Mouse (Mus musculus) urinary bladder, postnatal 4 days (tissue): ENCODE results near the gene Dagla.

Experiments
- DNase-seq, 2 experiments: peaks; one replicate each; pipeline ENCODE4 v3.0.0; 2021 to 2022; ENCODE audit warnings: low spot score in 2 of 2

The Dagla gene

DNA sequence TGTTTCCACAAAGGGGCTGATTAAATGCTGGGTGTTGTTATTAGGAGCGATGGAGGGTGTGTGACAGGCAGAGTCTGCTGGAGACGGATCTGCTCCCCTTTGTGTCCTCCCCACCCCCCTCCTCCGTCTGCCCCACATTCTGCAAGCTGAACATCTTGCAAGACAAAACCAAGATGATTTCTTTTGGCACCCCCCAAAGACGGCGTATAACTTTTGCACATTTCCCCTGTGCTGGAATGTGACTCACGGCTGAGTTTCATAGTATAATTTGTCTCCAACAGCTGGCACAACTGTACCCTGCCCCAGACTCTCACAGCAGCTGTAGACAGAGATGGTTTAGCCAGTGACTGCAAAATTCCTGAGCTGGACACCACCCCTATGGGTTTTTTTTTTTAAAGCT is 3.3 kb upstream of the Dagla start:
- no peak for DNase-seq

DNA sequence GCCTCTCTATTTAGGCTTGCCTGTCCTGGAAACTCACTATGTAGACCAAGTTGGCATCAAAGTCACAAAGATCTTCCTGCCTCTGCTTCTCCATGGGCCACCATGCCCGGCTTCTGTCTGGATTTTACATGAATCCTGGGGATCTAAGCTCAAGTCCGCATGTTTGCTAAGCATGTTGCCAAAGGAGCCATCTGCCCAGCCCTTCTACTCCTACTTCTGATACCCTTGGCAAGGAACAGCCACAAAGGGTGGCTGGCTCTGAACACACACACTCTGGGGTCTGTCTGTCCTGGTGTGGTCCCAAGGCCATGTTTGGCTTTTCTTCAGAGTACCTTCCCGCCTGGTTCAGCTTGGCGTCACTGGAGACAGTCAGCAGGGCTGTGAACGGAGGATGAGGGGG is 2.7 kb upstream of the Dagla start:
- no peak for DNase-seq

DNA sequence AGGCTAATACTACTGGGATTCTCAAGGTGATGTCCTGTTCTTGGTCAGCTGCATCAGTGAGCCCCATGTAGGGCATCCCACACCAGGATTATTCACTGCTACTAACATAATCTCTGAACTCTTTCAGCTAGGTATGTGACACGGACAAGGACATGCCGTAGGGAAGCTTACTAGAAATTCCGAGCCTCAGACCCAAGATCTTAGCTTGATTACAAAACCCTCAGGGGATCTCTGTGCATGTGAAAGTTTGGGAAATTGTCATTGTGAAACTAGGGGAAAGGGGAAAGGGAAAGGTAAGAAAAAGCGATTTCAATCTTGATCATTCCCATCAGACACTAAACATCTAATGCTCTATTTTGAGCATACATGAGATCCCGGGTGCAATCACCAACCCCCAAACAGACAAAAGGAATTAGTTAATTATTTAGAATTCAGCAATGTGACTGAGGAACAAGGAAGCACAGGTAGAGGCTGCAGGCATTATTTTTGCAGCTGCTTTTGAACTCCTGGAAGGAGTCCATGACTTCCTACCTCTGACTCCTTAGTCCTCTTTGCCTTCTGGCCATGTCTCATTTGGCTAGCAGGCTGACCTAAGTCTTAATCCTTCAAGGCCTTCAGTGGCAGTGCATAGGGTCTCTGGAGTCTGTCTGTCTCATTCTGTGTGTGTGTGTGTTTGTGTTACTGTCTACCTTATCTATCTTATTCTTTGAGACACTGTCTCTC is 2.0 kb upstream of the Dagla start:
- no peak for DNase-seq

DNA sequence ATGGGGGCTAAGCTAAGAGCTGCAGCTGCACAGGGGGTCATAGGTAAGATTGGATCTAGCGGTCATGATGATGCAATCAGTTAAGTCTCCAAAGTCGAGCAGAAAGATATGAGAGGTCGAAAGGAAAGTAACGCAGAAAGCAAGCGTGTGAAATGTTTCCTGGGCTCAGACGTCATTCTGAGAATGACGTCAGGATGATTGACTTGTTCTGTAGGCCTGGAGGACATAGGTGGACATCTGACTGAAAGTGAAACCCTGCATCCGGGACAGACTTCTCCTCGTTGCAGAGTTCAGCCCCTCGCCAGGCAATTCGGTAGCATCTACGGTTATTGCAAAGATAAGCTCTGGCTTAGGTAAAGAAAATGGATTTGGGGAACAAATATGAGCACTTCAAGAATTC is 963 bp upstream of the Dagla start:
- DNase-seq, result no peak

DNA sequence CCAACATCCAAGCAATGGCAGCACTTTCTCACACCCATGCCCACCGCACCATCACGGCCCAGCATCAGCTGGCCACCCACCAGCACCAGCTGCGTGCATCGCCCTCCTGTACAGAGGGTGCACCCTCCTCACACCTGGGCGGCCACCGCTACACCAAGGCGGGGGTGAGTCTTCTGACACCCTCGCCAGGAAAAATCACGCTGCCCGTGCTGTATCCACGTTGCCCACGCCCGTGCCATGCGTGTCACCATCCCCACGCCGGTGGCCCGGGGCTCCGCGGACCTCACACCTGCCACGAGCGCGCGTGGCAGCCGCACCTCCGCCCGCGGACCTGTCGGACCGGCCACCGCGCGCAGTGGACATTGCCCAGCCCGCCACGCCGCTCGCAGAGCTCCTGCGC is 282 bp downstream of the Dagla start:
- DNase-seq, result no peak

DNA sequence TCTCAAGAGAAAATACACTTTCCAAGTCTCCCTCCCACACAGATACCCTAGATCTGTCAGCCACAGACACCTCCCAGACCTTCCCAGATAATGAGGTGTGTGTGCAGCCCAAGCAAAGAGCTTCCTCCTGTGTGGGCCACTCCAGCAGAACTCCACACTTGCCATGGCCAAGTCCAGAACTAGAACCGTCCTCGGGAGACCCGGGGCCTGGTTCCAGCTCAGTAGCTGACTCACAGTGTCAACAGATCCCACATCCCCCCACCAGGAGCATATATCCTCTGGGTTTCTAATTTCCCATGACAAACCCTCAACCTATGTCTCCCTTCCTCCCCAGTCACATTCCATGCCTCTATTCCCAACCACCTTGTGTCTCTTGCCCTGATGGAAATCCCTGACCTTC is 1.8 kb downstream of the Dagla start:
- no peak for DNase-seq

DNA sequence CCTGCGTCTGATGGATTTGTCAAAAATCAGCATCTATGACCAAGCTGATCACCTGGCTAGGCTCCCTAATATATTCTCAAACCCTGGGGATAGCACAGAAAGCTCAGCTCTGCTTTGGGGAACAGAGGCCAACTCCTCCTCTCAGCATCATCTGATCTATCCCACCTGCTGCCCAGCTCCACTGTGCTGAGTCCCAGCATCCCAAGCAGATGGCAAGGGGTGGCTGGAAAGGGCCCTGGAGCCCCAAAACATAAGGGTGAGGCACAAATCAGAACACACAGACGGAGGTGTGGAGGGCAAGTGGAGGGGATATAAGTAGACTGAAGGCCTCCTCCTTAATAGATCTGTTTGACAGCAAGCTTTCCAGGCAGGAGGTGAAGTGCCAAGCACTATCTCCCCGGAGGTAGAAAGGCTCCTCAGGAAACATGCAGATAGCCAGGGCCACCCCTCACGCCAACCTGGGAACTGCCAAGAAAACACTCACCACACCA is 2.8 kb downstream of the Dagla start:
- DNase-seq, result no peak

DNA sequence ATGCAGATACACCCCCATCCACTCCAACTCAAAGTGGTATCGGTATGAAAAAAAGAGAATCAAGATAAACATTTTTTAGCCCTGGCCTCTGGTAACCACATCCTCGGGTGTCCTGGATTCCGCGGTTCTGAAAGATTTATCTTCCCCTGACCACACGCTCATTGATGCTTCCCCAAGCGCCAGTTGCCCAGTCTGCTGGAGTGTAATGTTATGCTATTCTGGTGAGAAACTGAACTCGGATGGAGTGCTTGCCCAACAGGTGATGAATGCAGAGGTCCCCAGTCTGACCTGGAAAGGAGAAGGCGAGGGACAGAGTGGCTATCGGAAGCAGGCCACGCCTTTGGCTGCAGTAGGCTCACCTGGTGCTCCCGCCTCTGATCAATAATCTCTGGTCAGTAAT is 3.4 kb downstream of the Dagla start:
- no peak for DNase-seq

DNA sequence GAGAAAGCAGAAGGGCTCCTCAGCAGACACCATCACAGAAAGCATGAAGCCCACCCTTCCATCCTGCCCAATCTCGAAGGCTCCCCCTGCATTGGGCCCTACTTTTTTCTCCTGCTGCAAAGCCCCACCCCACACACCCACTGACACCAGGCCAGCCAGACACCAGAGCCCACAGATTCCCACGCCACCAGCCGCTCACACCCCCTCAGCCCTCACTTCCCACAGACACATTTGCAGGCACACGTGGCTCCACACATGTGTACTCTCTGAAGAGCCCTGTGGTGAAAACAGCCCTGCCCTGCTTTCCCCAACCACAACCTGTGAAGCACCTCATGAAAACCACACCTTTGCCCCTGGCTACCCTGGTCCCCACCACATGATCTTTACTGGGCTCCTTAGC is 3.9 kb downstream of the Dagla start:
- no peak for DNase-seq

DNA sequence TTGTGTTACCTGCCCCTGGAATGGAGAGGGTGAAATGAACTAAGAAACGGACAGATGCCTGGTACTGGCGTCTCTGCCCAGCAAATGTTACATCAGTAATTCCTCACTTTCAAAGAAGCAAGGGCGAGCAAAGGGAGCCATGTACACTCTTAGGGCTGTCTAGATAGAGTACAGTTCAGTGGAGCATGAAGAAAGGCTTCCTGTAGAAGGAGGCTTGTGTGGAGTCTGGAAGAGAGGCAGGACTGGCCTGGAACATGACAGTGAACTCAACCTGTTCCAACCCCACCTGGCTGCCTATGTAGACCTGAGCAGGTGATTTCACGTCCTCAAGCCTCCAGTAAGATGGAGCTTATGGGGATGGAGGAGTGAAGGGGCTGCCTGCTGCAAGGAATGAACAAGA is 6.4 kb downstream of the Dagla start:
- DNase-seq, result no peak

DNA sequence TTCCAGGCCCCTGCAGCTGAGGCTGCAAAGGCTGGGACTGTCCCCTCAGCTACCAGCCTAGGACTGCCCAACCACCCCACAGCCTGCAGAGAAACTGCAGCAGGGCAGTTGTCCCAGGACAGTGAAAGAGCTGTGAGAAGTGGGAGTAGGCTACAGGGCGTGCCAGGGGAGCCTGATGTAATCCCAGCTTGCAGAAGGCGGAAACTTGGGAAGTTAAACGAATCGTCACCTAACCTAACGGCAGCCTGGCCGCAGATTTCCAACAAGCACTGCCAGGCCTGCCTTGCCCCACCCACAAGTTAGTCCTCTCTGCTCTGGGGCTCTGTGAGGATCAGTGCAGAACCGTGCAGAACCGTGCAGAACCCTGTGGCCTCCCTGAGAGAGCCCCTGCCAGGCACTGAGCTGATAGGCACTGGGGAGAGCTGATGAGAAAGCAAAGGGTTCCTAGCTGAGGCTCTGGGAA is 7.6 kb downstream of the Dagla start:
- peak; percentile 68 to 72 for DNase-seq

DNA sequence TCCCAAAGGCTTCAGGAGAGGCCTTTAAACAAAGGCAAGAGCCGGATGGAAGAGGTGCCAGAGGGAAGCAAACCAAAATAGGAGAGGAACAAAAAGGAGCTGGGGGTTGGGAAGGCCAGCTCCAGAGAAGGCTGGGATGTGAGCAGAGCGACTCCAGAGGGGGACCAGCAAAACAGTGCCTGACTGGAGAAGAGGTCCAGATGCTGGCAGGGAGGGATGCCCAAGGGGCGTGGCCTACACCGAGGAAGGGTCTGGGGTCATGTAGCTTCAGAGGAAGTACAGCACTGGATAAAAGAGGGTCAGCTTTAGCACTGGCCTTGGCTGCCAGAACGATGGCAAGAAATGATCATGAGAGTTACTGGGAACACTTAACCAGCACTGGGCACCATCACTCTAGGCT is 8.4 kb downstream of the Dagla start:
- peak in 1 of 2 experiments; percentile 58 for DNase-seq

DNA sequence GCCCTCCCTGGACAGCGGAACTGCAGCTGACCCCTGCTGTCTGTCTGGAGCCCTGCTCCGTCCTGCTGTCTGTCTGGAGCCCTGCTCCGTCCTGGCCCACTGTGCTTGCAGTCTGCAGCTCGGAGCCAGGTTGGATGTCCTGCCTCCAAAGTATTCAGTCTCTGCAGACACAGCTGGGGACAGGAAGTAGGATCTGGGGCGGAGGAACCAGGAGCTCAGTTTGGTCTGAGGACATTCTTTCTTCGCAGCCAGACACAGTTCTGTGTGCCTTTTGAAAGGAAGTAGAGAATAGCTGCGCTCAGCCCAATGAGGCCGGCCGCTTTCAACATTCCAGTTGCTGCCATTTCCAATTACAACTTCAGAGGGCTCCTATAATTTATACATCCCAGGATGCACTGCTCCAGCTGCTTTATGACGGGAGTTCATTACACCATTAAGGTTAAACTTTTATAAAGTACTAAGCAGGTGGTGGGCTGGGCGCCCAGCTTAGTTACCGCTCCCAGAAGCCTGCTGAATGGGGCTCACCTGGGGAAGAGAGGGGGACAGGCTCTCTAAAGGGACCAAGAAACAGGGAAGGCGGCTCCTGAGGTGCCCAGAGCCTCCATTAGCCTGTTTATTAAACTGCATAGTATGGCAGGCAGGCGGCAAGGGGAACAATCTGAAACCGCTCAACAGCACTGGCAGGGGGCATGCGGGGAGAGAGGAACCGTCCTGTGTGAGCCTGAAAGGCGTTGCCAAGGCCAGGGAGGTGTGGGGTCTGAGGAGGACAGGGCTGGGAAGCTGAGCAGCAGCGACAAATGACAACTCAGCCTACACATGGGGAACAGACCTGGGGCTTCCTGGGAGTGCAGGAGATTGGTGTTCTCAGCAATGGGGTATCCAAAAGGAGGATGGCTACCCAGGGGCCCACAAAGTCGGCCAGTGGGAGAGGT is 9.8 kb downstream of the Dagla start:
- no peak for DNase-seq

DNA sequence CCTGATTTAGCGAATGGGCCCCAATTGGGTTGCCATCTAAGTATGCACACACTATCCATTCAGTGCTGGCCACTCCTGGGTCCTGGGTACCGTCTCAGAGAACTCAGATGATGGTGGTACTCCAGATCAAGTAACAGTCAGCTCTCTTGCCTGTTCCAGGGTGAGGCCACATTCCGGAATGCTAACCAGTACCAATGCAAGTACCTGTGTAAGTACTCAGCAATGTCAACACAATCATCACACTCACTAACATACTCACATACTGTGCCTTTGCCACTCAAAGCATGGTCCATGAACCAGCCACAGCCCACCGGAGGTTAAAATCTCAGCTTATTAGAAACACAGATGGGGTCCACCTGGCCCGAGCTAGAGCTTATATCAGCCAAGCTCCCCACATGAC is 10.7 kb downstream of the Dagla start:
- DNase-seq, result no peak

DNA sequence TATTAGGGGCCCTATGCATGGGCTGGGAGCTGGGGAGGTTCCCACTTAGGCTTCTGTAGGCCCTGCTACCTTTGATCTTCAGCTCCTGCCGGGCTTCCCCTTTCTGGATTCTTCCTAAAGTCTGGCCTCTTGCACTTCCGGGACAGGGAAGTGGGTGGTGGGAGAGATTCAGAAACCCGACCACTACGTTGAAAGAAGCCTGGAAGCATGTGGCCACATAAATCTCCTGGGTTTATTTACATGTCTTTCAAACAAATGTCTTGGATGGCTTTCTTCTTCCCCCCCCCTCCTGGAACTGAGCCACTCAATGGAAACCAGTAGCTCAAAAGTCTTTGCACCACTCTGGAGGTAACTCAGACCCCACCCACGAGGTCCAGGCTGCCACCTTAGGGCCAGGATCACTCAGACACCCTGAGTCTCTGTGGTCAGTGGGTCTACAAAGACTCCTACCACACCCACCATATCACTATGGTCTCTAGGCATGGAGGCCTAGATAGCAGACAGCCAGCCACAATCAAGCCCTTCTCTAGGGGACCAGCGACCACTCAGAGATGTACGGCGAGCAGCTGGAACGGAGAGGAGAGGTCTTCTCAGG is 12.7 kb downstream of the Dagla start:
- no peak for DNase-seq

DNA sequence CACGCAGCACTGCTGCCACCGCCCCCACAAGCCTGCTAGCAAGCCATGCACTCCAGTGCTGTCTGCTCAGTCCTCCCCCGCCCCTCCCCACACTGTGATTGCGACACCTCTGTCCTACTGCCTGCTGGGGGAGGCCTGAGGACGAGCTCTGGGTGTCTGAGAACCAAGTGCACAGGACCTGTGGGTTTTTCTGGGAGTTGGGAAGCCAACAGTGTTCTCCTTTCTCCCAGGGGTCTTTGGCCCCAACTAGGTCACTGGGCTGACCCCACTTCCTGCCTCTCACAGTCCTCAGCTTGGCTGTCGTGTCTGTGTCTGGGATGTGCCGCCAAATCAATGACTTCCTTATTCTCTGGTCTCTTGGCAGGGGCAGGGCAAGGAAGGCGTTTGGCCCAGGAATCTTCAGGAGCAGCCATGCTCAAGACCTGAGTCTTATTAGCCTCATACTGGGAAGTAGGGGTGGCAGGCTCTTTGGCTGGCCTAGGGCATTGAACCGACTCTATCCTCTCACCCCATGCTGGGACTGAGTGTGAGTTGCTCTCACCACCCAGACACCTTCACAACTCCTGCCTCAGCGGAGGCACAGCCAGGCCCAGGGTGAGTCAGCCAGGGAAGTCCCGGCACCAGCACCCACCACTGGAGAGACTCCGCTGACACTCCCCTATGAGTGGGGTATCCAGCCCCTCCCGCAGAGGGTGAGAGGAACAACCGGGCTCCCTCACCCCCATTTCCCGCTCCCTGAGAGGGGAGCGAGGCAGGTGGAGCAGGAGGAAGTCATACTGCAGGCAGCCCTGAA is 14.3 kb downstream of the Dagla start:
- no peak for DNase-seq

DNA sequence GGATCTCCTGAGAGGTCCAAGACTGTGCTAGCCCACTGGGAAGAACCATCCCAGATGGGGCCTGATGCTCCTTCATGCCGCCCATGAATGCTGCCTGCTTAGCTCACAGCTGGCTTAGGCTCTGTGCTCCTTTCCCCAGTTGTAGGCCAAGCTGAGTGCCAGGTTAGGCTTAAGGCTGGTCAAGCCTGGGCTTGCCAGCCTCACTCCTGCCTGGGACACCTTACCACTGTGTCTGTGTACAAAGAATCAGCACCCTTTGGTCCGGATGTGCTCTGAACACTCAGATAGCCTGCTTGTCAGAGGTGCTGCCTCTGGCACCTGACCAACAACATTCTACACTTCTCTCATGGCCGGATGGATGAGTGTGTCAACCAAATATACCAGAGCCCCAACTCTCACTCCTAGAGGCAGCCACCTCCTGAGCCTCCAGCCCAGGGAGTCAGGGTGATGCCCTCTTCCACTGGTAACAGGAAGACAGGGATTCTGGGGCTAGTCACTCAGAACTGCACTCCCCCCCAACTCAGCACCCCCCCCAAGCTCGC is 15.0 kb downstream of the Dagla start:
- no peak for DNase-seq

DNA sequence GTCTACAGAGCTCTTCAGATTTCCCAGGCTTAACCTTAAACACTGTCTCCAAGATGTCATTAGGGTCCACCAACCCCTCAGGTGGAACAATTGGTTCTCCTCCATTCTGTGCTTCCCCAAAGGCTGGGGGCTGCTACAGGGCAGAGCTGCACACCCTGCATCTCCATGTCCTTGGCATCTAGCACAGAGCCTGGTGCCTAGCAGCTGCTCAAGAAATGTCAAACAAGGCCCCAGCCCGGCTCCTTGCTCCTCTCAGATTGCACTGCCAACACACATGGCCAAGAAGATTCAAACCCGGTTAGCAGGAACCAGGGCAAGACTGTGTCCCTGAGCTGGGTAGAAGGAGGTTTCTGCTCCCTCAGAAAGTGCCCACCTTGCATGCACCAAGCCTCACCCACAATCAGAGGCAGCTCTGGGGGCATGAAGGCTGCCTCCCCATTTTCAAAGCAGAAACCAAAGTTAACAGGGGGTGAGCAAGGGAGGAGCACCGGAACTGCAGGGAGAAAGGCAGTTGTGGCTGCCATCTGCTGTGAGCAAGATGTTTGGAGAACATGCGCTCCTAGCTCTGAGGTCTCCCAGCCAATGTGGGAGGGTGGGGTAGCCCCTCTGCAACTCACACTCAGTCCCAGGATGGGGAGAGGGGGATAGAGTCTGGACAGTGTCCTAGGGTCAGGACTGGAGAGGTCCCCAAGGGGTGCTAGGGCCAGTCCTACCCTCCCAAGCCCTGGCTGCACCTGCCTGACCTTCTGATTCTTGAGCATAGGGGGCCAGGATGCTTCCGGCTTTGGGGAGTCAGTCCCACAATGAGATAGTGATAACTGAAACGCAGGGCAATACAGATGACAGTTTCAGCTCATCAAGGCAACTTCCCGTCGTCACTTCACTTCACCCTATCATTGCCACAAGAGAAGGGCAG is 16.3 kb downstream of the Dagla start:
- no peak for DNase-seq

DNA sequence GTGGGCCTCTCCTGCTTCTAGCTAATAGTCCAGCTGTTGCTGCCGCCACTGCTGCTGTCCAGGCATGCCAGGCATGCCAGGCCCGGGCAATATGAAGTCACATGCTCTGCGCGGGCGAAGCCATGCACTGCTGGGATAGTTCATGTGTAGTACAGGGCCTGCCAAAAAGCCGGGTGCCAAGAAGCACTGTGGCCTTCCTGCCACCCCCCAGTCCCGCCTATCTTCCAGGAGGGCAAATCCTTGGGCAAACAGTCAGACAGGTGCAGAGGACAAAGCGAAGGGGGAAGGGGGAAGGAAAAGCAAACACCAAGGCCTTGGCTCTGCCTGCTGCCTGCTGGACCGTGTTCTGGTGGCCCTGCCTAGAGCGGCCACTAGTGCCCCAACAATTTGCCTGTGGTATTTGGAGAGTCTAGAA is 18.2 kb downstream of the Dagla start:
- DNase-seq, result no peak
